8 mouse cellular contexts compared by ENCODE assay signal in genomic region chr16:13437770-13438372, GRCm38 (mm10).
DNase-seq lines count a peak whose midpoint lies in the region; ATAC-seq and TF ChIP-seq lines count a peak whose summit lies in the region.

No protein-coding gene starts in this region.

- H3K9ac ChIP-seq in forebrain, postnatal 0 days, result peak overlapping the region; percentile 62
- H3K9ac ChIP-seq in hindbrain, embryonic 15.5 days, result peak overlapping the region; percentile 60
- peak overlapping the region; percentile 32 for H3K9ac ChIP-seq in limb, embryonic 11.5 days (ENCODE audit: low read length)

- intact Hi-C loops in gastrocnemius, adult 2 months (cut with DNase I), result no loop called here

- no peaks in the 10 kb centered on the region for H3K36me3 ChIP-seq in forebrain, postnatal 0 days (ENCODE audit: insufficient read depth)
- H3K36me3 ChIP-seq in hindbrain, embryonic 15.5 days, result no peaks in the 10 kb centered on the region
- H3K36me3 ChIP-seq in limb, embryonic 11.5 days (ENCODE audit: control insufficient read depth, insufficient read depth, low read length), result no peaks in the 10 kb centered on the region
- H3K36me3 ChIP-seq in midbrain, embryonic 10.5 days, result no peaks in the 10 kb centered on the region

- peak; percentile 47 for TF ChIP-seq CTCF in gastrocnemius, adult 2 months (IDR thresholded peaks at IDR 0.05)
- peak; percentile 50 for TF ChIP-seq CTCF in forebrain, postnatal 0 days (IDR thresholded peaks at IDR 0.05; ENCODE audit: low read depth)

- no peaks in the 10 kb centered on the region for H3K4me1 ChIP-seq in forebrain, postnatal 0 days (ENCODE audit: insufficient read depth)
- peaks cover 10% of the 10 kb centered on the region for H3K4me1 ChIP-seq in hindbrain, embryonic 15.5 days (replicated peaks)
- no peaks in the 10 kb centered on the region; the same call in 1 of the 2 replicates for H3K4me1 ChIP-seq in limb, embryonic 11.5 days (ENCODE audit: control insufficient read depth, insufficient read depth, low read length)
- H3K4me1 ChIP-seq in midbrain, embryonic 10.5 days, result peaks cover 20% of the 10 kb centered on the region

- H3K9me3 ChIP-seq in forebrain, postnatal 0 days (ENCODE audit: low read length), result no peaks in the 10 kb centered on the region
- H3K9me3 ChIP-seq in hindbrain, embryonic 15.5 days, result no peaks in the 10 kb centered on the region
- H3K9me3 ChIP-seq in limb, embryonic 11.5 days (ENCODE audit: control insufficient read depth, low read length), result no peaks in the 10 kb centered on the region
- H3K9me3 ChIP-seq in midbrain, embryonic 10.5 days (replicated peaks), result no peaks in the 10 kb centered on the region

- peak overlapping the region; percentile 86 for H3K27ac ChIP-seq in gastrocnemius, adult 2 months
- H3K27ac ChIP-seq in forebrain, postnatal 0 days (ENCODE audit: low read depth, low read length), result peak overlapping the region; percentile 30; the same call in 1 of the 2 replicates
- H3K27ac ChIP-seq in hindbrain, embryonic 15.5 days (replicated peaks), result peak overlapping the region; percentile 63
- no peak overlapping the region for H3K27ac ChIP-seq in limb, embryonic 11.5 days (replicated peaks; ENCODE audit: low read depth, low read length)
- H3K27ac ChIP-seq in midbrain, embryonic 10.5 days (replicated peaks), result peak overlapping the region; percentile 82

- peak; percentile 28 for ATAC-seq in forebrain, postnatal 0 days
- ATAC-seq in hindbrain, embryonic 15.5 days (ENCODE audit: low FRiP score, low read depth), result peak; percentile 50
- peak; percentile 58; the same call in 1 of the 2 replicates for ATAC-seq in limb, embryonic 11.5 days (ENCODE audit: insufficient number of reproducible peaks, low FRiP score, low TSS enrichment, low read depth)

- no peaks in the 10 kb centered on the region for H3K27me3 ChIP-seq in forebrain, postnatal 0 days (ENCODE audit: insufficient read depth, low read length)
- H3K27me3 ChIP-seq in hindbrain, embryonic 15.5 days, result no peaks in the 10 kb centered on the region
- H3K27me3 ChIP-seq in limb, embryonic 11.5 days (ENCODE audit: control insufficient read depth, insufficient read depth, low read length), result no peaks in the 10 kb centered on the region
- no peaks in the 10 kb centered on the region; the same call in 1 of the 2 replicates for H3K27me3 ChIP-seq in midbrain, embryonic 10.5 days (ENCODE audit: low read depth, poor library complexity, severe bottlenecking)

- H3K4me3 ChIP-seq in gastrocnemius, adult 2 months, result peak overlapping the region; percentile 93
- H3K4me3 ChIP-seq in forebrain, postnatal 0 days (ENCODE audit: low read depth, low read length), result peak overlapping the region; percentile 67
- H3K4me3 ChIP-seq in hindbrain, embryonic 15.5 days, result peak overlapping the region; percentile 57
- peak overlapping the region; percentile 46 for H3K4me3 ChIP-seq in limb, embryonic 11.5 days (ENCODE audit: low read depth, low read length)
- peak overlapping the region; percentile 68 for H3K4me3 ChIP-seq in midbrain, embryonic 10.5 days

- peak; percentile 61 for DNase-seq in gastrocnemius, adult 2 months
- DNase-seq in gastrocnemius, postnatal 10 days, result no peak
- peak; percentile 66 for DNase-seq in cerebellum, adult 8-10 months
- no peak for DNase-seq in forebrain, postnatal 0 days
- DNase-seq in limb, embryonic 11.5 days (ENCODE audit: low spot score), result peak; percentile 72
- peak; percentile 76 for DNase-seq in midbrain, embryonic 10.5 days (ENCODE audit: low spot score)
- peak; percentile 34 for DNase-seq in spleen, adult 12 weeks (ENCODE audit: low spot score)

- peak overlapping the region; percentile 68 for H3K4me2 ChIP-seq in forebrain, postnatal 0 days (ENCODE audit: low read depth)
- peak overlapping the region; percentile 62 for H3K4me2 ChIP-seq in hindbrain, embryonic 15.5 days
- H3K4me2 ChIP-seq in limb, embryonic 11.5 days (ENCODE audit: low read depth, severe bottlenecking), result peak overlapping the region; percentile 51

- WGBS in forebrain, postnatal 0 days, result under 1% methylated on average over 24 of the region's 24 CpGs
- under 1% methylated on average over 24 of the region's 24 CpGs for WGBS in hindbrain, embryonic 15.5 days
- WGBS in limb, embryonic 11.5 days, result under 1% methylated on average over 24 of the region's 24 CpGs
- under 1% methylated on average over 24 of the region's 24 CpGs for WGBS in midbrain, embryonic 10.5 days

Comparison
In these comparisons a context has a peak if more than half of its experiments do, and no peak if none do; other contexts are left out.
1. DNase-seq: peak in gastrocnemius, adult 2 months (single experiment), cerebellum, adult 8-10 months (single experiment), limb, embryonic 11.5 days (single experiment), midbrain, embryonic 10.5 days (single experiment) and spleen, adult 12 weeks (single experiment); none in gastrocnemius, postnatal 10 days (single experiment) and forebrain, postnatal 0 days (single experiment).
2. Peak in every context shown above with its lines, with median percentiles within 50 percentile points of each other: H3K4me3 ChIP-seq, ATAC-seq, H3K4me2 ChIP-seq and H3K9ac ChIP-seq.